Mouse (Mus musculus) T-helper 2 cell (primary cell): ENCODE measurements around the gene Hoxc4.

Experiments
- in situ Hi-C: fragments of 300-600 bp; cut with MboI, MseI; formaldehyde crosslinking; loops from one replicate; pipeline ENCODE4 v1.15.1; 2025; ENCODE audit warnings: high pct_unique_total_duplicates

Gene Hoxc4

GRCm38 (mm10) chr15:103010112-103010846 is 8.5 kb upstream of the Hoxc4 start:
- in situ Hi-C loops = no loop called here

GRCm38 (mm10) chr15:103010847-103011555 is 7.7 kb upstream of the Hoxc4 start:
- in situ Hi-C loops = no loop called here

GRCm38 (mm10) chr15:103011928-103012486 is 6.7 kb upstream of the Hoxc4 start:
- in situ Hi-C loops = no loop called here

GRCm38 (mm10) chr15:103013238-103013984 is 5.3 kb upstream of the Hoxc4 start:
- in situ Hi-C loops = no loop called here

- in situ Hi-C loops = no loop called here
Measured at GRCm38 (mm10) chr15:103014166-103015008, 4.3 kb upstream of the Hoxc4 start.

- in situ Hi-C loops = no loop called here
Measured at GRCm38 (mm10) chr15:103015009-103015399, 3.7 kb upstream of the Hoxc4 start.

- in situ Hi-C loops = no loop called here
Measured at GRCm38 (mm10) chr15:103015406-103016166, 3.1 kb upstream of the Hoxc4 start.

- in situ Hi-C loops = no loop called here
Measured at GRCm38 (mm10) chr15:103020899-103021418, 2.2 kb downstream of the Hoxc4 start.

- in situ Hi-C loops = no loop called here
Measured at GRCm38 (mm10) chr15:103021544-103021943, 2.8 kb downstream of the Hoxc4 start.

- in situ Hi-C loops = no loop called here
Measured at GRCm38 (mm10) chr15:103024131-103024530, 5.4 kb downstream of the Hoxc4 start.

GRCm38 (mm10) chr15:103027266-103028235 is 8.8 kb downstream of the Hoxc4 start:
- in situ Hi-C loops = loop anchor here (5.0 kb wide), 1 partner anchor 35 kb away; no protein-coding TSS in a partner anchor

GRCm38 (mm10) chr15:103028916-103029512 is 10.3 kb downstream of the Hoxc4 start:
- in situ Hi-C loops = loop anchor here (5.0 kb wide), 1 partner anchor 33 kb away; no protein-coding TSS in a partner anchor

- in situ Hi-C loops = no loop called here
Measured at GRCm38 (mm10) chr15:103030142-103030541, 11.4 kb downstream of the Hoxc4 start.

- in situ Hi-C loops = no loop called here
Measured at GRCm38 (mm10) chr15:103032167-103032566, 13.4 kb downstream of the Hoxc4 start.

GRCm38 (mm10) chr15:103032646-103033575 is 14.2 kb downstream of the Hoxc4 start:
- in situ Hi-C loops = no loop called here

GRCm38 (mm10) chr15:103034043-103034806 is 15.5 kb downstream of the Hoxc4 start:
- in situ Hi-C loops = no loop called here
